Mouse (Mus musculus): ENCODE measurements at regions not wholly inside any gene's neighbourhood (a gene's known extent, or its start where the extent isn't known, plus 50 kb on each side); places are given as distances from the start of the nearest gene placed in this dataset. TPM values are rescaled to one million over a fixed set of nuclear protein-coding genes. Genes with fewer than 3 reads are reported as not detected.

DNA sequence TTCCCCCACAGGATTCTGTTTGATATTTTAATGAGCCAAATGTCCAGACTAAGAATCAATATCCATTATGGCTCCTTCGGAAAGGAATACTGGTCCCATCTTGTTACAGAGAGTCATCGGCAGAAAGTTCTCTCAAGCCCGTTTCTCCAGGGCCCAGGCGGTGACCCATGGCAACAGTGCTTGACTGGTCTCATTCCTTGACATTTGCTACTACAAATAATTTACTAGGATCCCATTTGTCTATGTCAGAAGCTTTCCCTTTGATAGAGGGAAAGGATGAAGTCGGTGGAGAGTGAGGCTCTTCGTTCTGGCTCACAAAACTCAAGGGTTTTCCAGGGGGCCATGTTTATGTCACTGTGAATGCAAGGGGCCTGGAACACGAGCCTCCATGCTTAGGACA is 52.0 kb upstream of the Gadl1 start:
- ATAC-seq (no peak), DNase-seq (ENCODE audit: low spot score) (no peak)
- 59% methylated on average over 7 of the region's 7 CpGs for WGBS

GRCm38 (mm10) chr9:115858848-115859247 is 50.4 kb upstream of the Gadl1 start:
- ATAC-seq (no peak), DNase-seq (ENCODE audit: low spot score) (no peak)
- H3K27ac ChIP-seq (ENCODE audit: low read length), result no peak overlapping the region
- H3K27me3 ChIP-seq (replicated peaks; ENCODE audit: insufficient read depth, low read length), result no peaks in the 10 kb centered on the region
- TF ChIP-seq CTCF (IDR thresholded peaks at IDR 0.05) (peak; percentile 64), EP300 (IDR thresholded peaks at IDR 0.05) (no peak)
- H3K4me3 ChIP-seq (ENCODE audit: low read depth, low read length), result no peak overlapping the region
- no peaks in the 10 kb centered on the region for H3K9me3 ChIP-seq (ENCODE audit: low read length)
- H3K36me3 ChIP-seq (ENCODE audit: insufficient read depth, low read length), result no peaks in the 10 kb centered on the region
- no peaks in the 10 kb centered on the region for H3K4me1 ChIP-seq (ENCODE audit: insufficient read depth, low read depth, low read length)
- H3K4me2 ChIP-seq (replicated peaks; ENCODE audit: low read depth, low read length), result no peak overlapping the region
- 69% methylated on average over 3 of the region's 3 CpGs for WGBS
- no peak overlapping the region for H3K9ac ChIP-seq (replicated peaks; ENCODE audit: low read depth)

More for the DNA sequence above, 52.0 kb upstream of the Gadl1 start:
- Histone ChIP-seq H3K9ac (replicated peaks; ENCODE audit: low read depth) (no peak overlapping the region), H3K4me2 (replicated peaks; ENCODE audit: low read depth, low read length) (no peak overlapping the region), H3K36me3 (ENCODE audit: insufficient read depth, low read length) (no peaks in the 10 kb centered on the region), H3K27ac (ENCODE audit: low read length) (no peak overlapping the region), H3K4me1 (ENCODE audit: insufficient read depth, low read depth, low read length) (no peaks in the 10 kb centered on the region), H3K4me3 (ENCODE audit: low read depth, low read length) (no peak overlapping the region), H3K27me3 (replicated peaks; ENCODE audit: insufficient read depth, low read length) (no peaks in the 10 kb centered on the region), H3K9me3 (ENCODE audit: low read length) (no peaks in the 10 kb centered on the region)
- TF ChIP-seq EP300 (IDR thresholded peaks at IDR 0.05) (no peak), CTCF (IDR thresholded peaks at IDR 0.05) (no peak)

MicroRNAs encoded in the stretch of these regions (microRNA counts, 519-probe panel; counts per million panel counts)
- not detected for microRNA mmu-miR-467h+mmu-miR-669d+mmu-miR-669l

Small RNA genes lying in the stretch of these regions (microRNA-seq; reads per million reads assigned to microRNA genes)
- not detected for gene Gm22243
- gene Gm25510, result not detected
- not detected for gene Gm26303
- not detected for gene Mir467h

Data from lung, postnatal 0 days (tissue).